Mouse (Mus musculus): ENCODE measurements at regions not wholly inside any gene's neighbourhood (a gene's known extent, or its start where the extent isn't known, plus 50 kb on each side); places are given as distances from the start of the nearest gene placed in this dataset.
A peak's percentile ranks its signal among the peaks of the same experiment; 100 is the strongest.

DNA sequence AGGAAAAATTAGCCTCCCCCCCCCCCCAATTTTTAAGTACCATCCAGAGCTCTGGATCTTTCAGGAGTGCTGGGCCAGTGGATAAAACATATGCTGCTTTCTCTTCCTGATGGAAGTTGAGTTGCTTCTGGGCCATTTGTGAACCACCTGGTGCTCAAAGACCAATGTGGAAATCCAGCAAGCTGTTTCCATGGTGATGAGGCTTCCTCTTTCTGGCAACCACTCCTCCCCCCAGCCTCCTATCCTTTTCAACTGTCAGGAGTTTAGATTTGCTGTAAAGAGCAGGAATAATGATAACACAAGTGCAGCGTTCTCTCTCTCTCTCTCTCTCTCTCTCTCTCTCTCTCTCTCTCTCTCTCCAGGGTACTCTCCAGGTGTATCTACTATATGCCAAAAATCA is 141.8 kb upstream of the Smlr1 start:
- ATAC-seq (ENCODE audit: insufficient number of reproducible peaks, insufficient read depth, low FRiP score, low read depth), result no peak

DNA sequence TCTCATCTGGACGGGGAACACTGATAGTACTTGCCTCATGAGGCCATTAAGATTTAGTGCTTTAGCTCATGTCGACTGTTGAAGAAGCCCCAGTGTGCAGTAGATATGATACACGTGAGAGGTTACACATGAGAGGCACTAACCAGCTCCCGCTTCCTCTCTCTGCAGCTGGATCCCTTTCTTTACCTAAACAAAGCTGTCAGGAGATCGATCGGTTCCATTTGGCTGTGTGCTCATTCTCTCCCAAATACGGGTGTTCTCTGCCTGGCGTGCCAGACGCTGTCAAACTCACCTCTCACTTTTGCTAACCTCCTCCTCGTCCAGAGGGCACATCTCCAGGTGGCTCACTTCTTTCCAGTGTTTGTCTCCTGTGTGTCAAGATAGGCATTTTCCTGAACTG is 139.3 kb upstream of the Smlr1 start:
- H3K36me3 ChIP-seq (ENCODE audit: control insufficient read depth, insufficient read depth, low read length), result no peaks in the 10 kb centered on the region
- ATAC-seq (ENCODE audit: insufficient number of reproducible peaks, insufficient read depth, low FRiP score, low read depth), result peak; percentile 71; the same call in 1 of the 2 replicates
- H3K4me2 ChIP-seq (replicated peaks; ENCODE audit: low read depth, low read length), result 0 out of 2 replicates have a peak overlapping the region, but pooled peaks have one; percentile 5
- WGBS, result 21% methylated on average over 10 of the region's 10 CpGs
- H3K4me1 ChIP-seq (ENCODE audit: control insufficient read depth, insufficient read depth, low read length), result peaks cover 12% of the 10 kb centered on the region
- H3K4me3 ChIP-seq (ENCODE audit: low read depth, low read length), result no peak overlapping the region
- H3K27me3 ChIP-seq (ENCODE audit: control insufficient read depth, insufficient read depth, low read length), result no peaks in the 10 kb centered on the region
- H3K27ac ChIP-seq (ENCODE audit: low read length), result peak overlapping the region; percentile 69
- H3K9ac ChIP-seq (replicated peaks; ENCODE audit: low read depth, low read length), result no peak overlapping the region
- no peaks in the 10 kb centered on the region for H3K9me3 ChIP-seq (ENCODE audit: control insufficient read depth, low read depth, low read length)

More for the DNA sequence above, 141.8 kb upstream of the Smlr1 start:
- Histone ChIP-seq H3K36me3 (ENCODE audit: control insufficient read depth, insufficient read depth, low read length) (no peaks in the 10 kb centered on the region), H3K27ac (ENCODE audit: low read length) (no peak overlapping the region), H3K4me3 (ENCODE audit: low read depth, low read length) (no peak overlapping the region), H3K9ac (replicated peaks; ENCODE audit: low read depth, low read length) (no peak overlapping the region), H3K4me2 (replicated peaks; ENCODE audit: low read depth, low read length) (no peak overlapping the region), H3K27me3 (ENCODE audit: control insufficient read depth, insufficient read depth, low read length) (no peaks in the 10 kb centered on the region), H3K9me3 (ENCODE audit: control insufficient read depth, low read depth, low read length) (no peaks in the 10 kb centered on the region), H3K4me1 (ENCODE audit: control insufficient read depth, insufficient read depth, low read length) (peaks cover 12% of the 10 kb centered on the region)
- WGBS, result 15% methylated on average over 1 of the region's 1 CpGs

DNA sequence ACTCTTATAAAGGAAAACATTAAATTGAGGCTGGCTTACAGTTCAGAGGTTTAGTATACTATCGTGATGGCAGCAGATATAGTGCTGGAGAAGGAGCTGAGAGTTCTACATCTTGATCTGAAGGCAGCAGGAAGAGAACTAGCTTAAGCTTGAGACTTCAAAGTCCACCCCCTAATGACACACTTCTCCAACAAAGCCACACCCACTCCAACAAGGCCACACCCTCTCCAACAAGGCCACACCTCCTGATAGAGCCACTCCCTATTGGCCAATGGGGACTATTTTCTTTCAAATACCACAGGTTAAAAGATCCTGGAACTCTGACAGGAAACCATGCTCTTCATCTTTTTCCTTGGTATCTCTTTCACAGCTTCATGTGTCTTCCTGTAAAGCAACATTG is 134.0 kb upstream of the Smlr1 start:
- Histone ChIP-seq H3K9ac (replicated peaks; ENCODE audit: low read depth, low read length) (no peak overlapping the region), H3K4me2 (replicated peaks; ENCODE audit: low read depth, low read length) (no peak overlapping the region), H3K36me3 (ENCODE audit: control insufficient read depth, insufficient read depth, low read length) (no peaks in the 10 kb centered on the region), H3K4me1 (ENCODE audit: control insufficient read depth, insufficient read depth, low read length) (no peaks in the 10 kb centered on the region), H3K27me3 (ENCODE audit: control insufficient read depth, insufficient read depth, low read length) (no peaks in the 10 kb centered on the region), H3K27ac (ENCODE audit: low read length) (no peak overlapping the region), H3K9me3 (ENCODE audit: control insufficient read depth, low read depth, low read length) (no peaks in the 10 kb centered on the region), H3K4me3 (ENCODE audit: low read depth, low read length) (no peak overlapping the region)
- 90% methylated on average over 1 of the region's 1 CpGs for WGBS
- no peak for ATAC-seq (ENCODE audit: insufficient number of reproducible peaks, insufficient read depth, low FRiP score, low read depth)

DNA sequence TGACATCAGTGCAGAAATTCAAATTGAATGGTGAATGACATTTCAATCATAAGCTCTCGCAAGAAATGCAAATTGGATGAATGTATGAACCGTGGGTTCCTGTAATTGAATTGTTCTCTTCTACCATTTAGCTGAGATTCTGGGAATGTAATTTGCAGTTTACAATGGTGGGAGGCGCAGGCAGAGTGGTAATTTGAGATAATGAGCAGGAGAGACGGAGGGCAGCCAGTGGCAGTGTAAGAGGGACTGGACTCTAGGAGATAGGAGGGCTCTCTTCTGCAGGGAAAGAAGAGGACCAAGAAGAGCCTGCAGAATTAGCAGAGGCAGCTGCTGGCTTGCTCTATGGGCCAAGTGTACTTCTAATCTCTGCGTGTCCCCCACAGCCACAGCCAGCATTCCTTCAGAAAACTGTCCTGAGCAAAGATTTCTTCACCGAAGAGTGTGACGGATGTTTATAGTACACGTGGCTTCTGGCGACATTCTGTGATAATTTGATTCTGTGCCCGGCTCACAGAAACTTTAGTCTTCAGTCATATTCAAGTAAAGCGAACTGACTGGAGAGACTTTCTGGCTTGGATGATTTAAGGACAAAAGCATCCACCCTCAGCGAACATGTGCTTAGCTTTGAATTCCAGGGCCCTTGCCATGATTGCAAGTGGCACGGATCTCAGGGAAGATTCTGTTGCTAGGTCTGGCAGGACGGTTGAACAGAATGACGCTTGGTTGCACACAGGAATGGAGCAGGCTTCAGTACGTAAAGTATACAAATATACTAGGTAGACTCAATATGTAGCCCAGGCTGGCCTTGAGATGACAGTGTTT is 116.9 kb upstream of the Smlr1 start:
- WGBS, result 53% methylated on average over 16 of the region's 16 CpGs
- ATAC-seq (ENCODE audit: insufficient number of reproducible peaks, insufficient read depth, low FRiP score, low read depth), result no peak
- Histone ChIP-seq H3K9ac (replicated peaks; ENCODE audit: low read depth, low read length) (no peak overlapping the region), H3K4me3 (ENCODE audit: low read depth, low read length) (no peak overlapping the region), H3K27me3 (ENCODE audit: control insufficient read depth, insufficient read depth, low read length) (no peaks in the 10 kb centered on the region), H3K4me2 (replicated peaks; ENCODE audit: low read depth, low read length) (no peak overlapping the region), H3K36me3 (ENCODE audit: control insufficient read depth, insufficient read depth, low read length) (no peaks in the 10 kb centered on the region), H3K27ac (ENCODE audit: low read length) (no peak overlapping the region), H3K4me1 (ENCODE audit: control insufficient read depth, insufficient read depth, low read length) (no peaks in the 10 kb centered on the region), H3K9me3 (ENCODE audit: control insufficient read depth, low read depth, low read length) (no peaks in the 10 kb centered on the region)

DNA sequence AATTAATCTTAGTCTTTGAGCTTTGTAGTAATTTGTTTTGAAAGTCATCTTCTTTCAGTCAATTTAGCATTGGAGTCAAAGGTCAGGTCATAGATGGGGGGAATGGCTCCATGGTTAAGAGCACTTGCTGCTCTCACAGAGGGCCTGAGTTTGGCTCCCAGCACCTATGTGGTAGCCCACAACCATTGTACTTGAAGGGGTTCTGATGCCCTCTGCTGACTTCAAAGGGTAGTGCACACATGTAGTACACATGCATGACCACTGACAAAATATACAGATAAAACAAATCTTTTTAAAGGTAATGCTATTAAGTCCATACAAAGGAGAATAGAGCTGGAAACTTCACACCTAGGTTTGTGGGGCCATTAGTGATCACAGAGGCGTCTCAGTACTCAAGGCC is 111.7 kb upstream of the Smlr1 start:
- ATAC-seq (ENCODE audit: insufficient number of reproducible peaks, insufficient read depth, low FRiP score, low read depth), result no peak
- H3K27me3 ChIP-seq (ENCODE audit: control insufficient read depth, insufficient read depth, low read length), result no peaks in the 10 kb centered on the region
- no peak overlapping the region for H3K9ac ChIP-seq (replicated peaks; ENCODE audit: low read depth, low read length)
- H3K4me1 ChIP-seq (ENCODE audit: control insufficient read depth, insufficient read depth, low read length), result no peaks in the 10 kb centered on the region
- no peak overlapping the region for H3K4me3 ChIP-seq (ENCODE audit: low read depth, low read length)
- no peaks in the 10 kb centered on the region for H3K9me3 ChIP-seq (ENCODE audit: control insufficient read depth, low read depth, low read length)
- H3K4me2 ChIP-seq (replicated peaks; ENCODE audit: low read depth, low read length), result no peak overlapping the region
- H3K36me3 ChIP-seq (ENCODE audit: control insufficient read depth, insufficient read depth, low read length), result no peaks in the 10 kb centered on the region
- WGBS, result 90% methylated on average over 1 of the region's 1 CpGs
- H3K27ac ChIP-seq (ENCODE audit: low read length), result no peak overlapping the region

DNA sequence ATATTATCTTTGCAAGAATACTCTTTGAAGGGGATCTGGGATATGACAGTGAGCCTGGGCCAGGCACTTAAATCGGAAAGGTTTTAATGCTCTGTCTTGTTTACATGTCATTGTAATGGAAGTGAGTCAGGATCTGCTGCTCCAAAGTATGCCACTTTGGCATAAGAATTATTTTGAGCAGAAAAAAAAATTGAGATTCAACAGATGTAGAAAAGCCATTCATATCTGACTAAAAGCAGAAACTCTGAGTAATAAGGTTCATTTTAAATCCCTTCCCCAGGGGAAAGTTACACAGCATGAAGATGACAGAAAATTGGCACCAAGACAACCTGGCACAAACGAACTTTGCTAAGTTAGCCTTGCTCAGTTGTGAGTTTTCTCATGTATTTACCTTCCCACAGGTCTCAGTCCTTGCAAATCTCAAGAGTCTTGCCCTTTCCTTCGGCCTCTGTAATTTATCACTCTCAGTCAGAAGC is 107.5 kb upstream of the Smlr1 start:
- no peaks in the 10 kb centered on the region for H3K4me1 ChIP-seq (ENCODE audit: control insufficient read depth, insufficient read depth, low read length)
- no peak overlapping the region for H3K4me3 ChIP-seq (ENCODE audit: low read depth, low read length)
- H3K4me2 ChIP-seq (replicated peaks; ENCODE audit: low read depth, low read length), result no peak overlapping the region
- no peaks in the 10 kb centered on the region for H3K36me3 ChIP-seq (ENCODE audit: control insufficient read depth, insufficient read depth, low read length)
- whole genome bisulfite sequencing, result 21% methylated on average over 3 of the region's 3 CpGs
- no peaks in the 10 kb centered on the region for H3K27me3 ChIP-seq (ENCODE audit: control insufficient read depth, insufficient read depth, low read length)
- no peaks in the 10 kb centered on the region for H3K9me3 ChIP-seq (ENCODE audit: control insufficient read depth, low read depth, low read length)
- no peak overlapping the region for H3K9ac ChIP-seq (replicated peaks; ENCODE audit: low read depth, low read length)
- ATAC-seq (ENCODE audit: insufficient number of reproducible peaks, insufficient read depth, low FRiP score, low read depth), result peak; percentile 83; the same call in 1 of the 2 replicates
- peak overlapping the region; percentile 21; the same call in 1 of the 2 replicates for H3K27ac ChIP-seq (ENCODE audit: low read length)

DNA sequence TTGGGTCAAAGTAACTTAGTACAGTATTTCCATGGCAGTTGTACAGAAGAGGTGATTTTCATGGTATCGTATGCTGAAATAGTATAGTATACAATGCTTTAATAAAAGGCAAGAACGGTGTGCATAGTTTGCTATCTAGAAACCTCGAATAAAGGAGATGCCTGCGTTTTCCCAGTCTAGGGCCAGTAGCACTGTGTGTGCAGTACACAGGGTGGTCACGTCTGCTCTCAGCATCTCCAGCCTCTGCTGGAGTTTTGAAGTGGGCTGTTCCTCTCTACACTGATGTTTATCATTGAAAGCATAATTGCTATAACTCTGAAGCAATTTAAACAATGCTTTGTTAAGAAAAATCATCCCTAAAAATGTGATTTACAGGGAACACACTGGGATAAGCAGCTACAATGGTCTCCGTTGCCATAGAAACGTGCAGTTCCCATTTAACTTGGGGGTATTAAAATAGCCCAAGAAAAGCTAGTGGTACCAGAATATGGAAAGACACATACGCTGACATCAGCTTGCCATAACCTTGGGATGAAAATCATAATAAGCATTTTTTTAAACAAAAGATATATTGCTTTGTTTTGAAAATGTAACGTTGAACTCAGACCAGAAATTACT is 106.1 kb upstream of the Smlr1 start:
- Histone ChIP-seq H3K9me3 (ENCODE audit: control insufficient read depth, low read depth, low read length) (no peaks in the 10 kb centered on the region), H3K4me2 (replicated peaks; ENCODE audit: low read depth, low read length) (no peak overlapping the region), H3K27ac (ENCODE audit: low read length) (peak overlapping the region; percentile 2; the same call in 1 of the 2 replicates), H3K4me1 (ENCODE audit: control insufficient read depth, insufficient read depth, low read length) (no peaks in the 10 kb centered on the region), H3K4me3 (ENCODE audit: low read depth, low read length) (no peak overlapping the region), H3K27me3 (ENCODE audit: control insufficient read depth, insufficient read depth, low read length) (no peaks in the 10 kb centered on the region), H3K9ac (replicated peaks; ENCODE audit: low read depth, low read length) (no peak overlapping the region), H3K36me3 (ENCODE audit: control insufficient read depth, insufficient read depth, low read length) (no peaks in the 10 kb centered on the region)
- WGBS, result 83% methylated on average over 9 of the region's 9 CpGs
- ATAC-seq (ENCODE audit: insufficient number of reproducible peaks, insufficient read depth, low FRiP score, low read depth), result no peak

DNA sequence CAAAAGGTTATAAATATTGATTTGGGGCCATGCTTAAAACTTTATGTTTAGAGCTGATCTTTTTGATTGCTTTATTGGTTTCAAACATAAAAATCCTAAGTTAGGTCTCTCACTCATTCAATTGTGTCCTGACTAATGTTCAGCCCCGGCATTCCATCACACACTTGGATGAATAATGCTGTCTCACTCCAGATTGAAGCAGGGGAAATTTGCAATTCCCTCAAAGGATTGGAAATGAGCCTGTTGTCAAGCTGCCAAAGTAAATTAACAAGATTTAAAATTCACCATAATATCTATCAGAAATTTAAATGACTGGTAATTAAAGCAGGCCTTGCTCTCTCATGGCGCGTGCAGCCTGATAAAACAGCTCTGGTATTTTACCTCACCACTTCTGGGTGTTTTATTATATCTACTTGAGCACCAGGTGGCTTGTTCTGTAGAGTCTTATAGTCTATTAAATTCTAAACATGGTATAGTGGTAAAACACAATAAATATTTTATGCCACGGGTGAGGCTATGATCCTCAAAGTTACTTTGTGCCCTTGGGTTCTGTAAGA is 97.1 kb upstream of the Smlr1 start:
- no peak overlapping the region for H3K4me2 ChIP-seq (replicated peaks; ENCODE audit: low read depth, low read length)
- H3K4me1 ChIP-seq (ENCODE audit: control insufficient read depth, insufficient read depth, low read length), result no peaks in the 10 kb centered on the region
- WGBS, result 82% methylated on average over 4 of the region's 4 CpGs
- H3K27ac ChIP-seq (ENCODE audit: low read length), result no peak overlapping the region
- ATAC-seq (ENCODE audit: insufficient number of reproducible peaks, insufficient read depth, low FRiP score, low read depth), result no peak
- H3K27me3 ChIP-seq (ENCODE audit: control insufficient read depth, insufficient read depth, low read length), result no peaks in the 10 kb centered on the region
- H3K9ac ChIP-seq (replicated peaks; ENCODE audit: low read depth, low read length), result no peak overlapping the region
- no peaks in the 10 kb centered on the region for H3K36me3 ChIP-seq (ENCODE audit: control insufficient read depth, insufficient read depth, low read length)
- H3K9me3 ChIP-seq (ENCODE audit: control insufficient read depth, low read depth, low read length), result no peaks in the 10 kb centered on the region
- H3K4me3 ChIP-seq (ENCODE audit: low read depth, low read length), result no peak overlapping the region

Data from stomach, embryonic 14.5 days (tissue).